Mouse (Mus musculus): ENCODE data around the gene 2510039O18Rik. TPM values are rescaled to one million over a fixed set of nuclear protein-coding genes. Genes with fewer than 3 reads are reported as not detected.

Gene 2510039O18Rik
- polyA plus RNA-seq, 1 experiment from 2014 or later = 4.5 TPM

- 78% methylated on average over 2 of the region's 2 CpGs for WGBS
- Histone ChIP-seq H3K27ac (ENCODE audit: low read length) (no peak overlapping the region), H3K4me2 (ENCODE audit: low read depth, low read length) (no peak overlapping the region), H3K9me3 (ENCODE audit: control insufficient read depth, low read length) (no peaks in the 10 kb centered on the region), H3K4me3 (ENCODE audit: low read length) (no peak overlapping the region), H3K4me1 (ENCODE audit: control insufficient read depth, insufficient read depth, low read length) (no peaks in the 10 kb centered on the region), H3K36me3 (ENCODE audit: control insufficient read depth, insufficient read depth, low read length) (no peaks in the 10 kb centered on the region), H3K27me3 (replicated peaks; ENCODE audit: control insufficient read depth, insufficient read depth, low read length) (no peaks in the 10 kb centered on the region), H3K9ac (ENCODE audit: low read depth, low read length) (no peak overlapping the region)
- ATAC-seq = no peak
These were observed 28.1 kb downstream of the 2510039O18Rik start for GRCm38 (mm10) chr4:147968816-147969215.

- Histone ChIP-seq H3K4me2 (ENCODE audit: low read depth, low read length) (no peak overlapping the region), H3K4me1 (ENCODE audit: control insufficient read depth, insufficient read depth, low read length) (no peaks in the 10 kb centered on the region), H3K27me3 (replicated peaks; ENCODE audit: control insufficient read depth, insufficient read depth, low read length) (no peaks in the 10 kb centered on the region), H3K9ac (ENCODE audit: low read depth, low read length) (no peak overlapping the region), H3K36me3 (ENCODE audit: control insufficient read depth, insufficient read depth, low read length) (no peaks in the 10 kb centered on the region), H3K9me3 (ENCODE audit: control insufficient read depth, low read length) (no peaks in the 10 kb centered on the region), H3K27ac (ENCODE audit: low read length) (no peak overlapping the region), H3K4me3 (ENCODE audit: low read length) (no peak overlapping the region)
- no peak for ATAC-seq
- 41% methylated on average over 9 of the region's 9 CpGs for WGBS
These were observed 28.6 kb downstream of the 2510039O18Rik start for GRCm38 (mm10) chr4:147969337-147969736.

DNA sequence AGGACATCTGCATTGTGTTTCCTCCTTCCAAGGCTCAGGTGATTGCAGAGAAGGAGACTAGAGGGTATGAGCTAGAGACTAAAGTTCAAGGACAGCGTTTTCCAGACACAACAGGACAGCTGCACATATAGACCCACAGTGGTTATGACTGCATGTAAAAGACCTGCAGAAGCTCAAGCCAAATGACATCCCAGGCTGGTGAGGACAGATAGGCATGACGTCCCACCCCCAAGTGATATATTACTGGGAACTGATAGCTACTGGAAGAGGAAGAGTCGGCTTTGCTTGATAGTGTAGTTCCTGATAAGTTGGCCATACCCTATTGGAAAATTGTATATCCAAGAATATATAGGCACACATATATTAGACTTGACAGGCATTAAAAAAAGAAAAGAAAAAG lies 35.5 kb downstream of the 2510039O18Rik start:
- Histone ChIP-seq H3K4me2 (ENCODE audit: low read depth, low read length) (no peak overlapping the region), H3K4me3 (ENCODE audit: low read length) (no peak overlapping the region), H3K27ac (ENCODE audit: low read length) (no peak overlapping the region), H3K4me1 (ENCODE audit: control insufficient read depth, insufficient read depth, low read length) (no peaks in the 10 kb centered on the region), H3K27me3 (replicated peaks; ENCODE audit: control insufficient read depth, insufficient read depth, low read length) (no peaks in the 10 kb centered on the region), H3K36me3 (ENCODE audit: control insufficient read depth, insufficient read depth, low read length) (no peaks in the 10 kb centered on the region), H3K9me3 (ENCODE audit: control insufficient read depth, low read length) (no peaks in the 10 kb centered on the region), H3K9ac (ENCODE audit: low read depth, low read length) (no peak overlapping the region)
- no peak for ATAC-seq
- 66% methylated on average over 3 of the region's 3 CpGs for WGBS

DNA sequence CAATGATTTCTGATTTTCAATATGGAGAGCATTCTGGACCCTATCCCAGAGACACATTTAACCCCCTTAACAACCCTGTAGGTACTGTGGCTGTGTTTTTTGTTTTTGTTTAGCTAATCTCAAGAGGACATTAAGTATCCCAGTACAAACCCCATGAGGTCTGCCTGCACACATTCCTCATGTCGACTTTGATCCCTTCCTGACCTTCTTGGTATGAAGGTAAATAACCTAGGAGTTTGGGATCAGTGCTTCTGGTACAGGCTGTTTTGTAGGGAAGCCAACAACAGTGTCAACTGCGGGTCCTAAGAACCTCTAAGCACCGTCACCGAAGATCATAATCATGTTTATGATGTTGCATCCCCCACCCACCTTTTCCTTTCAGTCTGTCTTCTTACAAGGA lies 37.0 kb downstream of the 2510039O18Rik start:
- Histone ChIP-seq H3K9me3 (ENCODE audit: control insufficient read depth, low read length) (no peaks in the 10 kb centered on the region), H3K36me3 (ENCODE audit: control insufficient read depth, insufficient read depth, low read length) (no peaks in the 10 kb centered on the region), H3K4me3 (ENCODE audit: low read length) (no peak overlapping the region), H3K4me1 (ENCODE audit: control insufficient read depth, insufficient read depth, low read length) (no peaks in the 10 kb centered on the region), H3K9ac (ENCODE audit: low read depth, low read length) (no peak overlapping the region), H3K4me2 (ENCODE audit: low read depth, low read length) (no peak overlapping the region), H3K27ac (ENCODE audit: low read length) (no peak overlapping the region), H3K27me3 (replicated peaks; ENCODE audit: control insufficient read depth, insufficient read depth, low read length) (no peaks in the 10 kb centered on the region)
- 78% methylated on average over 4 of the region's 4 CpGs for WGBS
- no peak for ATAC-seq

GRCm38 (mm10) chr4:147978391-147978790 lies 37.7 kb downstream of the 2510039O18Rik start:
- no peaks in the 10 kb centered on the region for H3K27me3 ChIP-seq (replicated peaks; ENCODE audit: control insufficient read depth, insufficient read depth, low read length)
- H3K4me1 ChIP-seq (ENCODE audit: control insufficient read depth, insufficient read depth, low read length) = no peaks in the 10 kb centered on the region
- WGBS = 90% methylated on average over 6 of the region's 6 CpGs
- no peak overlapping the region for H3K9ac ChIP-seq (ENCODE audit: low read depth, low read length)
- H3K4me2 ChIP-seq (ENCODE audit: low read depth, low read length) = no peak overlapping the region
- ATAC-seq = no peak
- H3K27ac ChIP-seq (ENCODE audit: low read length) = no peak overlapping the region
- no peaks in the 10 kb centered on the region for H3K9me3 ChIP-seq (ENCODE audit: control insufficient read depth, low read length)
- no peak overlapping the region for H3K4me3 ChIP-seq (ENCODE audit: low read length)
- no peaks in the 10 kb centered on the region for H3K36me3 ChIP-seq (ENCODE audit: control insufficient read depth, insufficient read depth, low read length)

- H3K9ac ChIP-seq (ENCODE audit: low read depth, low read length) = no peak overlapping the region
- no peaks in the 10 kb centered on the region for H3K27me3 ChIP-seq (replicated peaks; ENCODE audit: control insufficient read depth, insufficient read depth, low read length)
- no peak overlapping the region for H3K4me2 ChIP-seq (ENCODE audit: low read depth, low read length)
- no peaks in the 10 kb centered on the region for H3K9me3 ChIP-seq (ENCODE audit: control insufficient read depth, low read length)
- no peak overlapping the region for H3K27ac ChIP-seq (ENCODE audit: low read length)
- WGBS = 85% methylated on average over 7 of the region's 7 CpGs
- no peaks in the 10 kb centered on the region for H3K4me1 ChIP-seq (ENCODE audit: control insufficient read depth, insufficient read depth, low read length)
- no peak for ATAC-seq
- no peaks in the 10 kb centered on the region for H3K36me3 ChIP-seq (ENCODE audit: control insufficient read depth, insufficient read depth, low read length)
- H3K4me3 ChIP-seq (ENCODE audit: low read length) = no peak overlapping the region
These were observed 38.8 kb downstream of the 2510039O18Rik start for GRCm38 (mm10) chr4:147979441-147979860.

DNA sequence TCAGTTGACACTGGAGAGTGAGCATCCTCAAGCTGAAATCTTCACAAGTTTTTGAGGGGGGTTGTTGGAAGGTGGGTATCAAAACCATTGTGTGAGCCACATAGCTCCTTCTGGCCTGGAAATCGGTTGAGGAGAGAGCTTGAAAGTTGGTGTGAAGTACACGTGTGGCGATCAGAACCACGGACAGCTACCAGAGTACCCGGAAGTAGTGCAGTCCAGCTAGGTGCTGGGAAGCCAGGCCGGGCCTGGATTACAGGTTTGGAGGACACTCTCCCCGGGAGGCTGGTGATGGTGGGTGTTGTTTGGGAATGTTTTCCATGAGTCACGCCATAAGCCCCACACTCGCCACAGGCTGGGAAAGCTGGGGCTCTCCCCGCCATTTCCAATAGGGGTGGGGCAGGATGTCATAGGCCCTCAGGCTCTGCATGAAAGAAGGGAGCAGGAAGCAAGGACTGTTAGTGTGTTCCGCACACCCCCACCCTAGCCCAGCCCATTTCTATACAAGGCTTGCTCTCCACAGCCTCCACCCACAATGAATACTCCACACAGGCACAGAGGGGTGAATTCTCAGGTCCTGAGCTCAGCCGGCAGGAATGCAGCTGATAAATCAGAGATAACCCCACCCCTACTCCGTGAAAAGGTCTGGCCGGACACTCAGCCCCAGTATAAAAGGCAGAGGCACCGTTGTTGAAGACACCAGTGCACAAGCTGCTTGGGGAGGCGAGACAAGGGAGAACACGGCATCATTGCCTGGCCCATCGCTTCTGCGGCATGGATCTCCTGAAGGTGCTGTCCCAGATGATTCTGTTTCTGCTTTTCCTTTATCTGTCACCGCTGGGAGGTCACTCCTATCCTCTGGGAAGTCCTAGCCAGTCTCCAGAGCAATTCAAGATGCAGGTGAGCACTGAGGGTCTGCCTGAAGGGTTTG lies 44.8 kb downstream of the 2510039O18Rik start, which contains the start of gene Nppb:
Nppb (plus strand) TSS at position 584 of the 928 bp plus-strand sequence.
- ATAC-seq = peak; percentile 56
- WGBS = 26% methylated on average over 20 of the region's 20 CpGs
- no peak within 1 kb of the TSS for H3K4me2 ChIP-seq (ENCODE audit: low read depth, low read length)

DNA sequence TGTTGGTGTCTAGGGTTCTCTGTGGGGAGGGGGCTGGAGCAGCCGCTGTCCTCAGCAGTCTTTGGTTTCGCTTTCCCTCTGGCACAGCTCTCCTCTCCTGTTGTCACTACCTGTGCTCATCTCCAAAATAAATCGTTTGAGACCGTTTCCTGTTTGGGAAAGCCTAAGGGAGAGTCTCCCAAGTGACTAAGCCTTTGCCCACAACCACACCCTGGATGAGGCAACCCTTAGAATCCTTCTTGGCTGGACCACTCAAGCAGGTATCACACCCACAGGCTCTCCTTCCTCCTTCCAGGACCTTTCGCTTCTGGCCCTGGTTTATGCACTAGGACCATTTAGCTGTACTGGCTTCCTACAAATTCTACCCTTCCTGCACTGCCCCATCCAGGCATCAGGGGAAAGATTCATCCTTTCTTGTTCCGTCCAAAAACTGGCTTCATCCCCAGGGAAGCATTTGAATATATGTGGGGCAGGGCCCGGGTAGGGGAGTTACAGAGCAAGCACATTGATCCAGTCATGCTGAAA lies 52.9 kb downstream of the 2510039O18Rik start:
- ATAC-seq = no peak
- Histone ChIP-seq H3K27me3 (replicated peaks; ENCODE audit: control insufficient read depth, insufficient read depth, low read length) (no peaks in the 10 kb centered on the region), H3K9ac (ENCODE audit: low read depth, low read length) (no peak overlapping the region), H3K4me2 (ENCODE audit: low read depth, low read length) (no peak overlapping the region), H3K9me3 (ENCODE audit: control insufficient read depth, low read length) (no peaks in the 10 kb centered on the region), H3K36me3 (ENCODE audit: control insufficient read depth, insufficient read depth, low read length) (no peaks in the 10 kb centered on the region), H3K4me3 (ENCODE audit: low read length) (no peak overlapping the region), H3K27ac (ENCODE audit: low read length) (no peak overlapping the region), H3K4me1 (ENCODE audit: control insufficient read depth, insufficient read depth, low read length) (no peaks in the 10 kb centered on the region)
- 48% methylated on average over 7 of the region's 7 CpGs for WGBS

More for the DNA sequence above, 44.8 kb downstream of the 2510039O18Rik start, which contains the start of gene Nppb:
- H3K9me3 ChIP-seq (ENCODE audit: control insufficient read depth, low read length) = no peaks in the 10 kb centered on the region
- no peak within 1 kb of the TSS for H3K4me3 ChIP-seq (ENCODE audit: low read length)
- no peaks in the 10 kb centered on the region for H3K36me3 ChIP-seq (ENCODE audit: control insufficient read depth, insufficient read depth, low read length)
- no peaks in the 10 kb centered on the region for H3K4me1 ChIP-seq (ENCODE audit: control insufficient read depth, insufficient read depth, low read length)
- H3K27ac ChIP-seq (ENCODE audit: low read length) = no peak within 1 kb of the TSS
- H3K9ac ChIP-seq (ENCODE audit: low read depth, low read length) = no peak within 1 kb of the TSS
- H3K27me3 ChIP-seq (replicated peaks; ENCODE audit: control insufficient read depth, insufficient read depth, low read length) = no peaks in the 10 kb centered on the region

- Histone ChIP-seq H3K4me3 (ENCODE audit: low read length) (no peak overlapping the region), H3K4me1 (ENCODE audit: control insufficient read depth, insufficient read depth, low read length) (no peaks in the 10 kb centered on the region), H3K27me3 (replicated peaks; ENCODE audit: control insufficient read depth, insufficient read depth, low read length) (no peaks in the 10 kb centered on the region), H3K36me3 (ENCODE audit: control insufficient read depth, insufficient read depth, low read length) (no peaks in the 10 kb centered on the region), H3K27ac (ENCODE audit: low read length) (no peak overlapping the region), H3K9me3 (ENCODE audit: control insufficient read depth, low read length) (no peaks in the 10 kb centered on the region), H3K9ac (ENCODE audit: low read depth, low read length) (no peak overlapping the region), H3K4me2 (ENCODE audit: low read depth, low read length) (no peak overlapping the region)
- ATAC-seq = no peak
- WGBS = 77% methylated on average over 3 of the region's 3 CpGs
These were observed 54.6 kb downstream of the 2510039O18Rik start for GRCm38 (mm10) chr4:147995311-147995710.
